Mouse (Mus musculus) spleen, adult 2 months (tissue): Measurements from ENCODE around the gene Slc26a8.

ENCODE experiments used
- CTCF ChIP-seq: fragments of 200-500 bp; IDR thresholded peaks from 2 replicates; pipeline ENCODE4 v1.5.1; 2011; ENCODE audit warnings: mild to moderate bottlenecking, inconsistent platforms; ENCODE audit not compliant: insufficient read depth, insufficient read length, insufficient replicate concordance; ENCODE audit errors: extremely low read depth
- POLR2A ChIP-seq: fragments of 200-500 bp; IDR thresholded peaks from 2 replicates; pipeline ENCODE4 v1.6.1; 2011; ENCODE audit warnings: low read depth, low read length, inconsistent platforms

GRCm38 (mm10) chr17:28684631-28685030, 5.4 kb downstream of the Slc26a8 start:
- TF ChIP-seq CTCF (no peak), POLR2A (no peak)
